Mouse (Mus musculus): ENCODE results near the gene Zup1.
"Not testable (repeated sequence)": the region's sequence is repeated elsewhere in the genome, so short reads cannot be mapped to it uniquely, and the experiment has no call there.

The Zup1 gene

DNA sequence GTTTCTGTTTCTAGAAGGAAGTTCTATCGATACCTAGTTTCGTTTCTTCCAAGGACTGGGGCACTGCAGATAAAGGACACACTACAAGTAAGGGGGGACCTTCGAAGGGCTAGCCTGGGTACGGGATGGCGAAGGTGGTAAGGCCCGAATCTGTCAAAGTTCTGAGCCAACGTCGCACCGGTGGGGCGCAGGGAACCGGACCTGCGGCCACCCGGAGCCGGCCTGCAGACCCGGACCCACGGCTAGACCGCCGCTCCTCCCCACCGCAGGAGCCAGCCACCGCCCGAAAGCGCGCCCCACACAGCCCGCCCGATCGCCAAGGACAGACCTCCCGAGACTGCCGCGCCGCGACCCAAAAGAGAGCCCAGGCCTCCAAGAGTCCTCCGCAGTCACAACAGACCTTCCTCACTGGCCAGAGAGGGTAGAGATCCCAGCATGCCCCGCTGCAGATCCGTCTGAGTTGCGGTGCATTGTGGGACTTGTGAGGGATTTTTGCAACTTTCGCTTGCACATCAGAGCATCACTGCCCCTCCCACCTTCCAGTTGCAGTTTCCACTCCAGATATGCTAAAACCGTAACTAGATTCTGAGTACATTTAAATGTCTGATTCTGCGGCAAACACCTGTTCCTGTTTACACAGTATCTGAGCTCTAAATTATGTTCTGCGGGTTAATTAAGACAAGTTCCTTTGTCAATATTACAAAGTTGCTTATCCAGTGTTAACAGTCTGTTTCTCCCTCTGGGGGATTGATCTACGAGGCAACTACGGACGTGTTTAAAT lies at the start of gene Zup1:
Zup1 (minus strand) TSS at position 467 of the 781 bp plus-strand sequence.
- peak; percentile 71 for DNase-seq

DNA sequence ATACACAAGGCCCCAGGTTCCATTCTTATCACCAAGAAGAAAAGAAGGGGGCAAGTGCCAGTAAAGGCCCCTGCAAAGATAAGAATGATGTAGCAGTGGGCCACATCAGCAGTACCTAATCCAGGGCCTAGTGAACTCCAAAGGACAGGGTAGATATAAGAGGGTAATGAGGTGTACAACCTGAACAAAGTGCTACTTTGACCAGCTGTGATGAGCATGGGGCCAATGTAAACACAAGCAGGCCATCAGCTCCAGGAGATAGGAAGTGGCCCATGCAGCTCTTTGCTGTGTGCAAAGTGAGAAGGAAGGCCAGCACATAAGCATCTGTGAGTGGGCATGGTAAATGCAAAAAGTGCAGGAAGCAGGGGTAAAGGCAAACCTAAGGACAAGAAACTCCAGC lies 47.3 kb upstream of the Zup1 start:
- DNase-seq = no peak

DNA sequence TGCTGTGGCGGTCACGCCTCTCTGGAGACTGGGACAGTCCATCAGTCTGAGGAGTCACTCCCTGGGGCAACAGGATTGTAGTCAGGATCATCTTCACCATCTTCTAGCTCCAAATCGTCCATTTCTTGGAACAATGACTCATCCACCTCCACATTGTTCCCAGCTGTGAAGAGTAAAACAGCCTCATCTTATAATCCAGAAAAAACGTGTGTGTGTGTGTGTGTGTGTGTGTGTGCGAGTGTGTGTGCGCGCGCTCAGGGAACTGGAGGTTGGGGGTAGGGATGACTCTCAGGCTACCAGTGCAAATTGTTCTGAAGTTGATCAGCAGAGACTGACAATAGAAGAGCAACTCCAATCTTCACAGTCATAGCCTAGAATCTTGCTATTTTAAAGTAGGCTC lies 45.6 kb upstream of the Zup1 start:
- not testable (repeated sequence) for DNase-seq

DNA sequence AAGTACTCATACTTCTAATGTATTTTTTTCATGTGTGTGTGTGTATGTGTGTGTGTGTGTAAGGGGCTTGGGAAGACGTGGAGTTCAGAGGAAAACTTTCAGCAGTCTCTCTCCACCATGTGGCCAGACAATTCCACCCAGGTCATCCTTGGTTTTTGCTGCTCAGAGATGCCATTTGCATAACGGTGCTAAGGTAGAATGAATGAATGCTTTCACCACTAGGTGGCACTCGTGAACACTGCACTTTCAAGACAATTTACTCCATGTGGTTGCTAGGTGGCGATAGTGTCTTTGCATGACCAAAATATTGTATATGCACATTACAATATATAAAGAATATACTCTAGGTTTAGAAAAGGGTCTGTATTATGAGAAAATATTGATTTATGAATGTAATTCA lies 35.7 kb upstream of the Zup1 start:
- DNase-seq = peak; percentile 60

DNA sequence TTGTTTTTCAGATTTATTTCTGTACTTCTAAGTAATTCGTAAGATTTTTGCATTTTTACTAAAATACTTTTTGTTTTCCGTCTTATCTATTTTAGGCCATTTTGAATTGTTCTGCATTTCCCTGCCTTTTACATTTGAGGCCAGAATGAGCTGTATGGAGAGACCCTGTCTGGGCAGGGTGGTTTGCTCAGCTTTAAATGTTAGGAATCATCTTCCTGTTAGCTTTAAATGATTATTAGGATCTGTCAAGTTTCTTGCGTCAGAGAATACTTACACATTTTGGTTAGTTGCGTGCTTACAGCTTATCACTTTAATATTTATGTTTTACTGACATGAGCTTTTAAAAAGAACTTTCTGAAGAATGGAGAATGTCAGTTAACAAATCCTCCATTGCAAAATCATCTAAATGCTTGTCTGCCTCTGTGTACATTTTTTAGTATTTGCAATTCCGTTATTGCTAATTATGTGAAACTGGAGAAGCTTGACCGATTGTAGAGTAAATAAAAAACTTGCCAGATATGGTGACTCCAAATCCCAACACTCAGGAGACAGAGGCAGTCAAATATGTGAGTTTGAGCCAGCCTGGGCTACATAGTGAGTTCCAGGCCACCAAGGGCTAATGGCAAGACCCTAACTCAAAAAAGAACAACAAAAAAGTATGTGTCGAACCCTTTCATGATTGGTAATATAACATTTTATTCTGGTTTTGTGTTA lies 23.9 kb upstream of the Zup1 start:
- DNase-seq = no peak

DNA sequence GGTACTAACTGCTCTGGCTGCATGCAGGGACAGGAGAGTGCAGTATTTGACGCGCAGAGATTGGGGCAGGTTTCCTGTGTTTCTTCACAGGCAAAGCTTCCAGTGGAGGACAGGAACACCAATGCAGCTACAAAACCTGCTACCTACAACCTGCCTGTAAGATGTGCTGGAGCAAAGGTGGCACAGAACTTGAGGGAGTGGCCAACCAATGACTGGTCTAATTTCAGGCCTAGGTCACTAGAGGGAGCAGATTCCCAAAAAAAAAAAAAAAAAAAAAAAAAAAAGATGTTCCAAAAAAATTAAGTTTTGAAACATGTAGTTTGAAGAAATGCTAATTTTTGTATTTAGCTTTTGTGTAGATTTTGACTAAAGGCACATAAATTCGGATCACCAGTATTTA lies 1.4 kb upstream of the Zup1 start:
- DNase-seq = no peak

DNA sequence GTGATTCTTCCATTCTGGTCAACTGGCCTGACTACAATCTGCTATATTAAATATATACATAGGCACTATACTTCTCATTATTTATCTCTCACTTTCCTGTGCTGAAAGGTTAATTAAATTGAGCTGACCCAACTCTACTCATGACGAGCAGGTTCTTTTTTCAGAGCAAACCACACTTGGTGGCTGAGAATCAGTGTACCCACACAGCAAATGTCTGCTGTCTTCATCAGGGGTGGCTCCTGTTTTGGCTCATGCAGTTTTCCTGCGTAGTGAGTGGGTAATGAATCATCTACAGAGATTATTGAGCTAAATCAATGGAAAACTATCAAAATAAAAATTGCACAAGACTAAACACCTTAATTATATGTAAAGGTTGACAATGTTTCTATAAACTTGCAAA lies 4.7 kb downstream of the Zup1 start:
- no peak for DNase-seq

DNA sequence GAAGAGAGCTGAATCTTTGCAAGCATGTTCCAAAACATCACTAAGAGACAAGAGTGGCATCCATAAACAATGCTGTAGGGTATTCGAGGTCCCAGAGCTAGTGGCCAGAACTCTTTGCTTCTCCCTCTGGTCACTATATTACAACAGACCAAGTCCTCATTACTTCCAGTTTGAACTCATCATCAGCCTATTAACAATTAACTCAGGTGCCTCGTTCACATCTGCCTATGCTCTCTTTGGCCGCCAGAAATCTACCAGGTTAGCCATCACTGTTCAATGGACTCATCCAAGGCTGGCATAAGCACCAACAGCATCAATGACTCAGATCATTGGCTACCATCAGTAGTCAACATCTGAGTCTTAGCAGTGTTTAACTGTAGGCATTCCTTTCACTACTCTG lies 5.7 kb downstream of the Zup1 start:
- no peak for DNase-seq

DNA sequence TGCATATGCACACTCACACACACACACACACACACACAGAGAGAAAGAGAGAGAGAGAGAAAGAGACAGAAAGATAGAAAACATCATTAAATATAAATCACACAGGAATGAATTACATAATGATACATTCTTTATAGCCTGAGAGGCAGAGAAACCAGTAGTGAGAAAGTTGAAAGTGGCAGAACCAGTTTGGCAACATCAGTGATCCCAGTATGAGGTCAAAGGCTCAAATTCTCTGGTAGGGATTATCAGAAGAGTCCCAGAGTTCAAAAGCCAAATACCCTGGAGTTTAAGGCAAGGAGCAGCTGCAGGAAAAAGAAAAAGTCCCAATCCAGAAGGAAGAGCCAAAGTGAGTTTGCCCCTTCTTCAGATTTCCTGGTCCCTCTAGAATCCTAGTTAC lies 10.4 kb downstream of the Zup1 start:
- no peak for DNase-seq

DNA sequence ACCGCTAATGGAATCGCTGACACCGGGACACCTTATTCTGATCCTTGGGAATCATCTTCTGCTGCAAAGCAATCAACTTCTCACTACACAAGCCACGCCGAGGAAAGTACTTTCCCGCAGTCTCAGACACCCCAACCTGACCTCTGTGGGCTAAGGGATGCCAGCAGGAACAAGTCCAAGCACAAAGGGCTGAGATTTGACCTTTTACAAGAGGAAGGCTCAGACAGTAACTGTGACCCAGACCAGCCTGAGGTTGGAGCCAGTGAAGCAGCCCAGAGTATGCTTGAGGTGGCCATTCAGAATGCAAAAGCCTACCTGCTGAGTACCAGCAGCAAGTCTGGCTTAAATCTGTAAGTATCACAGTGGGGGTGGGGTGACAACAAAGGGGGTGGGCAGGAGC lies 45.6 kb downstream of the Zup1 start:
- no peak for DNase-seq

DNA sequence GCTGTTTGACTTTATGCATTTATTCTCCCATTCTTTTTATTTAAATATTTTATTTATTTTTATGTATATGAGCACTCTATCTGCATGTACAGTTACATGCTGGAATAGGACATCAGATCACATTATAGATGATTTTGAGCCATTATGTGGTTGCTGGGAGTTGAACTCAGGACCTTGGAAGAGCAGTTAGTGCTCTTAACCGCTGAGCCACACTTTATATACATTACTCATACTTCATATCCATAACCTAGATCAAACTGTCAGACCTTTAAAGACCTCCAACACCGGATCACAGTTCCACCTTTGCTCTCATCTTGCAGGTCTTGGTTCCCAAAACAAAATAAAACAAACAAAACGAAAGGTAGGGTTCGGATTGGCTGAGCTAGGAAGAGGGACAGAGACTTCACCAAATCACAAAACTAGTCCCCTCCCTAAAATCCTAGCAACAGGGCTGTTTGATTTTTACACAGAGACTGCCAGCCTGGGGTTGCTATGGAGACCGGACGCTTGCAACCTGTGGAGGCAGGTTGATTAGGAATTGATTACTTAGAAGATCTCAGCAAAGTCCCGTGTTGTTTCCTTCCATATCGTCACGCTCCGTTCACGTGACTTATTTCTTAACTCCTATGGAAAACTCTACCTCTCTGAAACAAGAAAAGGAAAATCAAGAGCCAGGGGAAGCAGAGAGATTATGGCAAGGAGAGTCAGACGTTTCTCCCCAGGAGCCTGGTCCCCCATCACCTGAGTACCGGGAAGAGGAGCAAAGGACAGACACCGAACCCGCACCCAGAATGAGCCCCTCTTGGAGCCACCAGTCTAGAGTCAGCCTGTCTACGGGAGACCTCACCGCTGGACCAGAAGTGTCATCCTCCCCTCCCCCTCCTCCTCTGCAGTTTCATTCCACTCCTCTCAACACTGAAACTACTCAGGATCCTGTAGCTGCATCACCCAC lies 46.3 kb downstream of the Zup1 start, which contains the start of gene Rsph4a:
Rsph4a (plus strand) TSS at position 582 of the 952 bp plus-strand sequence.
- DNase-seq = peak; percentile 65

DNA sequence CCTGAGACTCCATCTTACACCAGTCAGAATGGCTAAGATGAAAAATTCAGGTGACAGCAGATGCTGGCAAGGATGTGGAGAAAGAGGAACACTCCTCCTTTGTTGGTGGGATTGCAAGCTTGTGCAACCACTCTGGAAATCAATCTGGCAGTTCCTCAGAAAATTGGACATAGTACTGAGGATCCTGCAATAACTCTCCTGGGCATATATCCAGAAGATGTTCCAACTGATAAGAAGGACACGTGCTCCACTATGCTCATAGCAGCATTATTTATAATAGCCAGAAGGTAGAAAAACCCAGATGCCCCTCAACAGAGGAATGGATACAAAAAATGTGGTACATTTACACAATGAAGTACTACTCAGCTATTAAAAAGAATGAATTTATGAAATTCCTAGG lies 49.5 kb downstream of the Zup1 start:
- not testable (repeated sequence) for DNase-seq

DNA sequence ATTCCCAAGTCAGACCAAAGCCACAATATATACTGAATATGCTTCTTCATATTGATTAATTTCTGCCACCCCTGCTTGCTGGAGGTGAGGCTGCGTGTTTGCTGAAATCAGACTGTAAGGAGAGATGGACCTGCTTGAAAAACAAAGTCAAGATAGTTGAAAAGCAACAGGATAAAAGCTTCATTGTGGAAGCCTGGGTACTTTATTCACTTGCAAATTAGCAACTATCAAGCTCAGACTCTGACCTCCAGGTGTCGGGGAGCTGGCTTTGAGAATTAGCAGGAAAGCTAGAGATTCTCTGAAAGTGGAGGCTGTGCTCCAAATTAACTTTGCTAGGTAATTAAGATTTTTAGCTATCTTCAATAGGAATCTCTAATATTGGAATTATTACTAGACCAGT lies 68.7 kb downstream of the Zup1 start:
- not testable (repeated sequence) for DNase-seq

DNA sequence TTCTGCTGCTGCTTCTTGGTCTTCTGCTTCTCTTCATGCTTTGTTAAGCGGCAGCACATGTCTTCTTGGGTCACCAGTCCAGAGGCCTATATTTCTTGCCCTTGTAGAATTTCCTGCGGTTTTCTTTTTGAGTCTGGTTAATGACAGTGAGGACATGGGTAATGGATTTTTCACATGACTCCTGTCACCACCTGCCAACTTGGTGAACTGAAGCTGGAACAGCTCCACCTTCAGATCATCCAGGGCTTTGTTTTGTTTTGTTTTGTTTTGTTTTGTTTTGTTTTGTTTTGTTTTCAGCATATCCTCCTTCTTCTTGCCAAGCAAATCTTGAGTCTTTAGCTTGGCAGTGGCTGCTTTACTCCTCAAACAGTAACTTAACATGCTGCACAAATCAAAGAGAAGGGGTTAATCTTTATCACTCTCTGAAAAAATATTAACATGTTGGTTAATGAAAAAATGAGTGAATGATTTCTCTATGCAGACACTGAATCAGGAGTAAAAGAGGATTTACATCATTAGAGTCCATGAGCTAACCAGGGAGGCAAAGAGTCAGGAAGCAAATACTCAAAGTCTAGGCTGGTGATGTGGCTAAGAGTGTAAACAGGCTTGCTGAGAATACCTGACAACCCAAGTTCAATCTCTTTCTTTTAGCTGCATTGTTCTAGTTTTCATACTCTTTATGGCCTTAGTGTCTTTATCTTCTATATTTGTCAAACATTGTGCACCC lies 78.2 kb downstream of the Zup1 start:
- no peak for DNase-seq

DNA sequence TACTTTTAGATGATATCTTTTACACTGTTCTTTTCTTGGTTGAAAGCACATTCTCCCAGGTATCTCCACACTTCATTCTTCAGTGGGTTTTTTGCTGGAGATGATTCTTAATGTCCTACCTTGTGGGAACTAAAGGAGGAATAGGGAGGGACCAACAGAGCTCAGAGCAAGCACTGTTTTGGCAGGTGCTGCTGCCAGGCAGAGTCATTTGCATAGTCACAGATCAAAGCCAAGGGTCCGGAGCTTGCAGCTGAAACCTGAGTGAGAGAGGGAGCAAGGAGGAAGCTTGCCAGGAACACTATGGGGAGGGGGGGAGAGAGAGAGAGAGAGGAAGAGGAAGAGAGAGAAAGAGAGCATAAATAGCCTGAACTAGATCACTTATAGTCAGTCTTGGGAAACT lies 80.6 kb downstream of the Zup1 start:
- DNase-seq = no peak
